Mouse (Mus musculus) E14TG2a.4 (cell line): ENCODE results near the gene Tnfaip8l2.

ENCODE experiments used
- H3K27me3 ChIP-seq: 2 replicates; pipeline ENCODE4 v1.6.1; 2014; ENCODE audit warnings: low read length, control low read depth; ENCODE audit not compliant: insufficient read depth
- H3K36me3 ChIP-seq: 2 replicates; pipeline ENCODE4 v1.6.1; 2014; ENCODE audit warnings: low read length, control low read depth; ENCODE audit not compliant: insufficient read depth
- H3K4me1 ChIP-seq: replicated peaks from 2 replicates; pipeline ENCODE4 v1.6.1; 2014; ENCODE audit warnings: low read depth, low read length, control low read depth
- H3K4me3 ChIP-seq: replicated peaks from 2 replicates; pipeline ENCODE4 v1.5.1; 2014; ENCODE audit warnings: mild to moderate bottlenecking, low read length
- H3K9me3 ChIP-seq: 2 replicates; pipeline ENCODE4 v1.6.1; 2014; ENCODE audit warnings: low read length, control low read depth
- CTCF ChIP-seq: conservative IDR thresholded peaks from 2 replicates; pipeline ENCODE4 v1.5.1; 2014; ENCODE audit warnings: low read length
- NANOG ChIP-seq: IDR thresholded peaks from 2 replicates; pipeline ENCODE4 v1.6.1; 2014; ENCODE audit warnings: borderline replicate concordance, low read length, mixed read lengths
- POU5F1 ChIP-seq: IDR thresholded peaks from 2 replicates; pipeline ENCODE4 v1.6.1; 2014; ENCODE audit warnings: low read length, borderline replicate concordance

Tnfaip8l2 gene

GRCm38 (mm10) chr3:95162345-95162628 is 20.1 kb upstream of the Tnfaip8l2 start:
- peak overlapping the region; percentile 87 for H3K4me3 ChIP-seq
- peaks cover 68% of the 10 kb centered on the region for H3K4me1 ChIP-seq
- TF ChIP-seq CTCF (no peak), POU5F1 (no peak), NANOG (no peak)
- H3K36me3 ChIP-seq = peaks cover 26% of the 10 kb centered on the region
- no peaks in the 10 kb centered on the region for H3K9me3 ChIP-seq
- H3K27me3 ChIP-seq = peaks cover 20% of the 10 kb centered on the region

GRCm38 (mm10) chr3:95161618-95162344 is 19.6 kb upstream of the Tnfaip8l2 start:
- peaks cover 20% of the 10 kb centered on the region for H3K27me3 ChIP-seq
- peak overlapping the region; percentile 87 for H3K4me3 ChIP-seq
- peaks cover 63% of the 10 kb centered on the region for H3K4me1 ChIP-seq
- no peaks in the 10 kb centered on the region for H3K9me3 ChIP-seq
- TF ChIP-seq NANOG (no peak), POU5F1 (no peak), CTCF (no peak)
- peaks cover 21% of the 10 kb centered on the region for H3K36me3 ChIP-seq

DNA sequence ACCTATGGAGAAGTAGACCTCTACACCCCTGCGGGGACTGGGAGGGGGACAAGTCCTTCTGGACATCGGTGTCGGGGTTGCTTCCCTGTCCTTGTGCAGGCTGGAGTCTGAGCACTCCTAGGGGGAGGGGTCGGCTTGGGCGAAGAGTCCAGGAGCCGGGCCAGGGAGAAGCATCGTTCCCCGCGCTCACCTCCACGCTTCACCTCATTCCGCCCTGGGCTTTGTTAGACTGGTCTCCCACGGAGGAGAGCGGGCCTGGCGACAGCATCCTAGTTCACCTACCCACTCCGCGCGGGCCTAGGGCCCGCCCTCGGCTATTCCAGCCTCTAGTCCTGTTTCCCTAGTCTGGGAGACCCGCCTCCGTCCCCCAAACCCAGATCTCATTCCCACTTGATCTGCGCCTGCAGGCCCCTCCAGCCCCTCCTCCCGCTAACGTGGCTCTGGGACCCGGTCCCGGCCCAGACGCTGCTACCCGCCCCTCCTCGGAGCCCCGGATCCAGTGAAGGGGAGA is 18.9 kb upstream of the Tnfaip8l2 start:
- H3K36me3 ChIP-seq = peaks cover 16% of the 10 kb centered on the region
- peaks cover 57% of the 10 kb centered on the region for H3K4me1 ChIP-seq
- no peaks in the 10 kb centered on the region for H3K9me3 ChIP-seq
- TF ChIP-seq CTCF (no peak), POU5F1 (no peak)
- peak overlapping the region; percentile 87 for H3K4me3 ChIP-seq
- H3K27me3 ChIP-seq = peaks cover 20% of the 10 kb centered on the region

DNA sequence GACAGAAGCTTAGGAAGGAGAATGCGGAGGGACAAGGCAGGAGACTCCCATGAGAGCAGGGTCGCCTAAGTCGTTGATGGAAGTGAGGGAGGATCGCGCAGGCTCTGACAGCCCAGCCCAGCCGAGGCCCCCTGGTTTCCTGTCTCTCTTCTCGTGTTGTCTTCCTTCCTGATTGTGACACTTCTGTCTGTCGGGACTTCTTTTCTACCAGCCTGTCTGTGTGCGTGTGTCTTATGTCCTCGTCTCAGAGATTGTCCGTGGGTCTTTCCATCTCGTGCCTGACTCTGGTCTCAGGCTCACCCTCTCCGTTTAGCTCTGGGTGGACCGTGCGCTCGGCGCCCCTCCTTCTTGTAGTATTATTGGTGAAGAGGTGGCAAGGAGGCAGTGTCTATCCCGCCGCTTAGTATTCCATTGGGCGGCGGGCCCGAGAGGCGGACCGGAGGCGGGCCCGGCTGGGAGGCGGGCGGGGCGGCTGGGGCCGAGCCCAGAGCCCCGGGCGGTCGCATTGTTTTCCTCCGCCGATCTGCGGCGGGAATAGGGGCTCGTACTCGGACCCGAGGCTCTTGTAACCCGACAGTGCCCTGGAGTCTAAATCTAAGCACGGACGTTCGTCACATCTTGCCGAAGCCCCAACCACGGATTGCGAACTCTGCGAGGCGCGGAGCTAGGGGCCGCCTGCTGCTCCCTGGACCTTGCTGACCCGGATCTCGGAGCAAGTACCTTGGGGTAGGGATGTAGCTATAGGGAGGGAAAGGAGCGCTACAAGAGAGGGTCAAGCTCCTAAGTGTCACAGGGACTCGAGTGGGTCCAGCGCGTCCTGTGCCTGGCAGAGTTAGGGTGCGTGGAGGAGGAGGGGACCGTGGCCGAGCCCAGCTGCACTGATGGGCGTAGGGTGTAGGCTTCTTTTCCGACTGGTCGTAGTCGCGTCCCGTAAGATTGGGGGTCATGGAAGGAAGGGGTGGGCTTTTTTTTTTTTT is 18.1 kb upstream of the Tnfaip8l2 start, which contains the start of gene Sema6c:
TSS of gene Sema6c (plus strand) at position 471 of the 977 bp plus-strand sequence.
- no peak for TF ChIP-seq NANOG
- no peak for TF ChIP-seq CTCF
- no peak for TF ChIP-seq POU5F1
- Histone ChIP-seq H3K4me3 (peak within 1 kb of the TSS; percentile 87), H3K27me3 (peaks cover 20% of the 10 kb centered on the region), H3K9me3 (no peaks in the 10 kb centered on the region), H3K36me3 (peaks cover 9% of the 10 kb centered on the region), H3K4me1 (peaks cover 57% of the 10 kb centered on the region)

- TF ChIP-seq NANOG (no peak), CTCF (no peak), POU5F1 (no peak)
- Histone ChIP-seq H3K36me3 (peaks cover 1% of the 10 kb centered on the region; the same call in 1 of the 2 replicates), H3K9me3 (no peaks in the 10 kb centered on the region), H3K27me3 (peaks cover 20% of the 10 kb centered on the region), H3K4me1 (peaks cover 54% of the 10 kb centered on the region), H3K4me3 (peak overlapping the region; percentile 87)
Observed at GRCm38 (mm10) chr3:95159511-95159986, 17.4 kb upstream of the Tnfaip8l2 start.

GRCm38 (mm10) chr3:95153874-95154273 is 11.7 kb upstream of the Tnfaip8l2 start:
- Histone ChIP-seq H3K4me3 (no peak overlapping the region), H3K9me3 (no peaks in the 10 kb centered on the region), H3K4me1 (peaks cover 16% of the 10 kb centered on the region), H3K36me3 (no peaks in the 10 kb centered on the region), H3K27me3 (peaks cover 1% of the 10 kb centered on the region; the same call in 1 of the 2 replicates)
- TF ChIP-seq NANOG = no peak
- TF ChIP-seq CTCF = peak; percentile 82
- no peak for TF ChIP-seq POU5F1

- H3K9me3 ChIP-seq = no peaks in the 10 kb centered on the region
- TF ChIP-seq POU5F1 = no peak
- TF ChIP-seq NANOG = no peak
- no peak for TF ChIP-seq CTCF
- H3K36me3 ChIP-seq = no peaks in the 10 kb centered on the region
- 0 out of 2 replicates have a peak, but pooled peaks cover 5% of the 10 kb centered on the region for H3K27me3 ChIP-seq
- no peak overlapping the region for H3K4me3 ChIP-seq
- H3K4me1 ChIP-seq = 0 out of 2 replicates have a peak, but pooled peaks cover 2% of the 10 kb centered on the region
Observed at GRCm38 (mm10) chr3:95147924-95148323, 5.8 kb upstream of the Tnfaip8l2 start.

GRCm38 (mm10) chr3:95142617-95143011 is 454 bp upstream of the Tnfaip8l2 start:
- Histone ChIP-seq H3K4me1 (peaks cover 33% of the 10 kb centered on the region), H3K4me3 (no peak overlapping the region), H3K36me3 (no peaks in the 10 kb centered on the region), H3K9me3 (no peaks in the 10 kb centered on the region), H3K27me3 (peaks cover 28% of the 10 kb centered on the region)
- TF ChIP-seq NANOG = no peak
- TF ChIP-seq CTCF = peak; percentile 96
- no peak for TF ChIP-seq POU5F1
